Mouse (Mus musculus) lung, embryonic 16.5 days (tissue): Measurements from ENCODE around the gene Tbrg4. TPM values are rescaled to one million over a fixed set of nuclear protein-coding genes. Genes with fewer than 3 reads are reported as not detected.
A peak's percentile ranks its signal among the peaks of the same experiment; 100 is the strongest.

ENCODE experiments used
- ATAC-seq: fragments of 200-750 bp; cut with Nextera tagmentation; 2 replicates; pipeline ENCODE4 v1.8.0; 2017; ENCODE audit warnings: low read depth, mild to moderate bottlenecking, moderate library complexity
- H3K27ac ChIP-seq: fragments of 300-500 bp; sonication (generic); 2 replicates; pipeline ENCODE4 v1.5.1; 2014; ENCODE audit warnings: mild to moderate bottlenecking, control low read depth, low read length
- H3K27me3 ChIP-seq: fragments of 300-500 bp; sonication (generic); 2 replicates; pipeline ENCODE4 v1.6.1; 2014; ENCODE audit warnings: low read depth, low read length, mixed read lengths; ENCODE audit not compliant: control insufficient read depth, insufficient read depth
- H3K36me3 ChIP-seq: fragments of 300-500 bp; sonication (generic); 2 replicates; pipeline ENCODE4 v1.6.1; 2014; ENCODE audit warnings: low read length; ENCODE audit not compliant: control insufficient read depth, insufficient read depth
- H3K4me1 ChIP-seq: fragments of 300-500 bp; sonication (generic); replicated peaks from 2 replicates; pipeline ENCODE4 v1.6.1; 2014; ENCODE audit warnings: low read length, mixed read lengths; ENCODE audit not compliant: control insufficient read depth, insufficient read depth
- H3K4me2 ChIP-seq: fragments of 300-500 bp; sonication (generic); 2 replicates; pipeline ENCODE4 v1.6.1; 2014; ENCODE audit warnings: low read depth, low read length, control low read depth
- H3K4me3 ChIP-seq: fragments of 300-500 bp; sonication (generic); 2 replicates; pipeline ENCODE4 v1.5.1; 2014; ENCODE audit warnings: mild to moderate bottlenecking, low read length, control low read depth
- H3K9ac ChIP-seq: fragments of 300-500 bp; sonication (generic); 2 replicates; pipeline ENCODE4 v1.6.1; 2014; ENCODE audit warnings: low read length, control low read depth
- H3K9me3 ChIP-seq: fragments of 300-500 bp; sonication (generic); 2 replicates; pipeline ENCODE4 v1.6.1; 2016; ENCODE audit warnings: low read length; ENCODE audit not compliant: control insufficient read depth
- WGBS: fragments of 180-500 bp; shearing (Covaris S2); extraction: QIAGEN DNeasy Blood & Tissue Kit; methylation state at CpG from one replicate; pipeline ENCODE4 v1.1.7; 2014; 5-methylcytosine and 5-hydroxymethylcytosine counted together
- polyA plus RNA-seq: library from polyadenylated mRNA; unstranded; fragments of >200 nt; fragmentation: Nextera tagmentation; extraction: Ambion mirVana; gene quantifications from 2 replicates; pipeline ENCODE4 v1.2.1, GENCODE M21; 2015

Tbrg4 gene
- polyA plus RNA-seq, 1 experiment from 2014 or later: 31.5 TPM

GRCm38 (mm10) chr11:6604604-6604936 is 21.3 kb downstream of the Tbrg4 start:
- Histone ChIP-seq H3K27me3 (peaks cover 19% of the 10 kb centered on the region), H3K4me3 (no peak overlapping the region; the same call in 1 of the 2 replicates), H3K9me3 (no peaks in the 10 kb centered on the region), H3K27ac (no peak overlapping the region), H3K4me1 (peaks cover 24% of the 10 kb centered on the region), H3K9ac (no peak overlapping the region), H3K4me2 (no peak overlapping the region), H3K36me3 (no peaks in the 10 kb centered on the region)
- no peak for ATAC-seq

DNA sequence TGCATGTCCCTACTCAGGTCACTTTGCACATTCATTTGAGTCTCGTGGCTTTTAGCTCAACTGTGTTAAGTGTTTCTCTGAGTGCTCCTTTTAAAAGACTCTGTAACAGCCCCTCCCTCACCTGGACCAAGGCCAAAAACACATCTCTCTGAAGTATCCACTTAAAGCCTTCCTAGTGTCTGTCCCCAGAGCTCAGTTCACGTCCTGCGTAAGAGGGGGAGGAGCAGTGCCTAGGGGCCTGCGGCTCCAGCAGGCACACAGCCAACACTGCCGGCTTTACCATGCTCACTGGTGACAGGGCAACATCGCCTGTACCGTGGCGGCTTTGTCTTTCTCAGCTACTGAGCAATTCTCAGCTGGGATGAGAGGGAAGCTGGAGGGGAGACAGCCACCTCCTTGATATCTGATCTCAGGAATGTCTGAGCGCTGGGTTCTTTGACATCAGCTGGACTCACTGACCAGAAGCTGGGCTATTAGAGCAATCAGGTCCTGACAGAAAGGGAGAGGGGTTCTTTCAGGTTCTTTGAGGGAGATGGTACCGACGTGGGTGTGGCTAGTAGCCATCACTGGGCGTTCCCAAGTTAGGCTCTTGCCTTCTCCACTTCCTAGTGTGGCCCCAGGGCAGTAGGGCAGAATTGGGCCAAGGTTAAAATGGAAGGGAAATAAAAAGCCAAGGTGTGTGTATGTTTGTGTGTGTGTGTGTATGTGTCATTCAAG is 21.8 kb downstream of the Tbrg4 start:
- H3K36me3 ChIP-seq: no peaks in the 10 kb centered on the region

GRCm38 (mm10) chr11:6603224-6603623 is 22.6 kb downstream of the Tbrg4 start:
- Histone ChIP-seq H3K4me2 (no peak overlapping the region), H3K36me3 (no peaks in the 10 kb centered on the region)

More for the DNA sequence above, 21.8 kb downstream of the Tbrg4 start:
- Histone ChIP-seq H3K4me1 (peaks cover 24% of the 10 kb centered on the region), H3K4me3 (no peak overlapping the region), H3K9me3 (no peaks in the 10 kb centered on the region), H3K27me3 (peaks cover 19% of the 10 kb centered on the region), H3K9ac (0 out of 2 replicates have a peak overlapping the region, but pooled peaks have one; percentile 42), H3K27ac (no peak overlapping the region), H3K4me2 (peak overlapping the region; percentile 39)
- 11% methylated on average over 12 of the region's 12 CpGs for WGBS
- peak; percentile 83 for ATAC-seq

DNA sequence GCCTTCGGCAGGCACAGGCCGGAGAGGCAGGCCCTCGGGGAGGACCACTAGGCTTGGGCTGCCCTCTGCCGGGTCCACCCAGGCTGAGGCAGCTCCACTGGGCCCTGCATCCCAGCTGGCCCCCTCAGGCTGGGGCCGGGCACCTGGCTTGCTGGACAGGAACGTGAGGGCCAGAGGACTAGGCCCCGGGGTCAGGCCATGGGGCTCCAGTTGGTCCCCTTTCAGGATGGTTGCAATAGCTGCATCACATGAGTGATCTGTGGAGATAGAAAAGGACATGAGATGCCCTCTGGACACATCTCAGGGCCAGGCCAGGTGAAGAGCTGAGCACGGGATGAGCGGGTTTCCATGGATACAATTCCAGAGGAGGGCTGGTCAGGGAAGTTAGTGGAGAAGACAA is 23.2 kb downstream of the Tbrg4 start:
- 80% methylated on average over 9 of the region's 9 CpGs for WGBS

More at GRCm38 (mm10) chr11:6603224-6603623, 22.6 kb downstream of the Tbrg4 start:
- ATAC-seq: no peak
- Histone ChIP-seq H3K4me1 (peaks cover 32% of the 10 kb centered on the region), H3K27me3 (peaks cover 19% of the 10 kb centered on the region), H3K9ac (no peak overlapping the region), H3K27ac (no peak overlapping the region), H3K4me3 (no peak overlapping the region), H3K9me3 (no peaks in the 10 kb centered on the region)
- WGBS: 63% methylated on average over 9 of the region's 9 CpGs

DNA sequence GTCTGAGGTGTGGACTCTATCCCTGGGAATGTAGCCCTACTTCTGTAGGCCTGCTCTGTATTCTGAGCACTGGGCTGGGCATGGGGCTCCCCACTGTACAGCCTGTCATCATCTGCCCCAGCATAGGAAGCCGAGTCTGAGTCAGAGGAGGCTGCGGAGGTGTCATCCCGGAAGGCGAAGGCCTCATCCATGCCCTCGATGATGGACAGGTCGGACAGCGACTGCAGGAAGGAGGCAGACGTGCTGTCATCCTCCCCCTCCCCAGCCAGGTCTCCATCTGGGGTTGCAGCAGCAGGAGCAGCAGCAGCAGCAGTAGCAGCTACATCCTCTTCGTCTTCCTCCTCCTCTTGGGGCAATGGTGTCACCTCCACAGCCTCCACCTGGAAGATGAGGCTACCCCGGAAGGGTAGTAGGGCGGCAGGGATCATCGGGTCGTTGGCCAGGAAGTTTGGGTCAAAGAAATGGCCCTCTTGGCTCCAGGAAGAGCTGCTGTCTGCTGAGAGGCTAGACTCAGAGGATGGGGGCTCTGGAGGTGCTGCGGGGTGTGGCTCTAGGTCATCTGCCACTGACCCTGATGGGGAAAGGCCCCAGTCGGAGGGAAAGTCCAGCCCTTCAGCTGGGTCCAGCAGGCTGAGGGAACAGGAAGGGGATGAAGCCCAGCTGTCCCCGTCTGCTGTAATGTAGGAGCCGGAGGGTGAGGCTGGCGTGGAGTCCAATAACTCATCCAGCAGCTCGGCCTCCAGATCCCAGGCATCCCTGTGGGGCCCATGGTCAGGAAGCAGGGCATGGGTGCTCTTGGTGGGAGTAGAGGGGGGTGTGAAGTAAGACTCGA is 24.0 kb downstream of the Tbrg4 start:
- Histone ChIP-seq H3K4me2 (no peak overlapping the region), H3K36me3 (peaks cover 6% of the 10 kb centered on the region; the same call in 1 of the 2 replicates), H3K4me1 (peaks cover 35% of the 10 kb centered on the region), H3K27ac (no peak overlapping the region), H3K27me3 (peaks cover 18% of the 10 kb centered on the region), H3K4me3 (no peak overlapping the region), H3K9me3 (no peaks in the 10 kb centered on the region), H3K9ac (no peak overlapping the region)
- ATAC-seq: no peak
- WGBS: 62% methylated on average over 20 of the region's 20 CpGs

More for the DNA sequence above, 23.2 kb downstream of the Tbrg4 start:
- Histone ChIP-seq H3K9ac (no peak overlapping the region), H3K9me3 (no peaks in the 10 kb centered on the region), H3K36me3 (0 out of 2 replicates have a peak, but pooled peaks cover 3% of the 10 kb centered on the region), H3K4me3 (no peak overlapping the region), H3K27me3 (peaks cover 19% of the 10 kb centered on the region), H3K4me2 (no peak overlapping the region), H3K4me1 (peaks cover 35% of the 10 kb centered on the region), H3K27ac (no peak overlapping the region)
- ATAC-seq: no peak

GRCm38 (mm10) chr11:6600284-6600944 is 25.5 kb downstream of the Tbrg4 start:
- whole genome bisulfite sequencing: 80% methylated on average over 8 of the region's 8 CpGs
- no peak overlapping the region for H3K27ac ChIP-seq
- H3K4me2 ChIP-seq: no peak overlapping the region
- peaks cover 33% of the 10 kb centered on the region for H3K4me1 ChIP-seq
- H3K9ac ChIP-seq: no peak overlapping the region
- H3K4me3 ChIP-seq: no peak overlapping the region
- H3K9me3 ChIP-seq: no peaks in the 10 kb centered on the region
- H3K36me3 ChIP-seq: peaks cover 13% of the 10 kb centered on the region
- H3K27me3 ChIP-seq: peaks cover 7% of the 10 kb centered on the region; the same call in 1 of the 2 replicates
- no peak for ATAC-seq

DNA sequence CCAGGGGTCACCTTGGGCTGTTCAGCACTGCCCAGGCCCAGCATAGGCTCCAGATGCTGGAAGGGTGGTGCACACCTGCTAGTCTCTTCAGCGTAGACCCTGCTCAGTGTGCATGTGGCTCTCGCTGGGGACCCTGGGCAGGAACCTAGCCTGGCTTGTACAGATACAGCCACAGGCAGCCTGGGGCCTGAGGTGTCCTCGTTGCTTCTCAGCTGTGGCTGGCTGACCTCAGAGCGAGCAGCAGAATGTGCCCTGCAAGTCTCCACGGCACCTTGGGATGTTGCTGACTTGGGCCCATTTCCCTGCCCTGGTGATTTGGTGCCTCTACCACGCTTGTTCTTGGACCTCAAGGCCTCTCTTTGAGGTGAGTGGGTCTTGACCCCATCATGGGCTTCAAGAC is 26.0 kb downstream of the Tbrg4 start:
- H3K4me1 ChIP-seq: peaks cover 27% of the 10 kb centered on the region
- H3K4me2 ChIP-seq: no peak overlapping the region
- ATAC-seq: no peak
- no peaks in the 10 kb centered on the region for H3K9me3 ChIP-seq
- H3K4me3 ChIP-seq: no peak overlapping the region
- H3K27me3 ChIP-seq: peaks cover 5% of the 10 kb centered on the region; the same call in 1 of the 2 replicates
- 83% methylated on average over 6 of the region's 6 CpGs for WGBS
- H3K36me3 ChIP-seq: peaks cover 15% of the 10 kb centered on the region
- no peak overlapping the region for H3K27ac ChIP-seq
- H3K9ac ChIP-seq: no peak overlapping the region

GRCm38 (mm10) chr11:6599011-6599681 is 26.7 kb downstream of the Tbrg4 start:
- Histone ChIP-seq H3K9me3 (no peaks in the 10 kb centered on the region), H3K27me3 (no peaks in the 10 kb centered on the region; the same call in 1 of the 2 replicates), H3K9ac (no peak overlapping the region), H3K4me1 (peaks cover 21% of the 10 kb centered on the region), H3K36me3 (peaks cover 21% of the 10 kb centered on the region), H3K4me2 (no peak overlapping the region), H3K27ac (no peak overlapping the region), H3K4me3 (no peak overlapping the region)
- ATAC-seq: no peak
- 28% methylated on average over 27 of the region's 27 CpGs for WGBS
